Mouse (Mus musculus): ENCODE data around the gene Rcbtb1. TPM values are rescaled to one million over a fixed set of nuclear protein-coding genes. Genes with fewer than 3 reads are reported as not detected.
"Not testable (repeated sequence)": the region's sequence is repeated elsewhere in the genome, so short reads cannot be mapped to it uniquely, and the experiment has no call there.

The Rcbtb1 gene
- total RNA-seq (2014; fragmentation: Nextera tagmentation) (25.5 and 28.7 TPM in 2 replicates), total RNA-seq (2017) (10.7 and 14.0 TPM in 2 replicates)

DNA sequence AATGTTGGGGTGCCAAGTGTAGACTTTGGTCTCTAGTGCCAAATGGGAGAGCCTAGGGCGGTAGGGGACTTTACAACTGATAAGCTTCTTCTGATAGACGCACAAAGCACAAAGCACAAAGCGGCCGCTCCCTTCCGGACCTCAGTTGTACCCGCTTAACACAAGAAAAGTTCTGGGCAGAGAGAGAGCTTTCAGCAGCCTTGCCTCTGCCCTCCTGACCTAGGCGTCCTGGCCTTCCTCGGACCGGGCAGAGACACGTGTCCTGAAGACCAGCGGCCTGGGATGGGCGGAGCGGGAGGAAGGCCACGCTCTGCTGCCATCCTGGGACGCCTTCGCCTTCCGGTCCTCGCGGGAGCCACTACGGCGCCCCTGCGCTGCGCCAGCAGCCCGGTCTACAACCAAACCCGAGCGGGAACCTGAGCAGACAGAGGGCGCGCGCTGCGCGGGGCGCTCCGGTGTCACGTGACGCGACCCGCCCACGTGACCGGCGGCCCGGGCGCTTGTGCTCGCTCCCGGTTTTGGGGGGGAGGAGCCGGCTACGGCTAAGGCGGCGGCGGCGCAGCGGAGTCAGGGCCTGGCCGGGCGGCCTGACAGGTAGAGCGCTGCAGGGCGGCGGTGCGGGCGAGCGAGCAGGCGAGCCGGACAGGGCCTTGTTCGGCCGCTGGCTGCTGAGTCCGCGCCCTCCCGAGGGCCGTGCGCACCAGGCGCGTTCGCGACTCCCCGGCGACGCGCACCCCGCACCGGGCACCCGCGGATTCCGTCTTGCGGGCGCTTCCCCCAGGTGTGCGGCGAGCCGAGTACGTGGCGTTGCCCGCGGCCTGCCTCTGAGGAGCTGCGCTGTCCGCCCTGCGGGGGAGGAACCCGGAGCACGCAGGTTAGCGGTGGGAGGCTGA lies at the start of gene Rcbtb1:
TSS of gene Rcbtb1 (plus strand) at position 499 of the 893 bp plus-strand sequence.
- peak; percentile 88 for ATAC-seq (replicated peaks; ENCODE audit: low FRiP score, low TSS enrichment, poor library complexity, severe bottlenecking)

GRCm38 (mm10) chr14:59155589-59155988 lies 45.4 kb upstream of the Rcbtb1 start:
- no peak for ATAC-seq (replicated peaks; ENCODE audit: low FRiP score, low TSS enrichment, poor library complexity, severe bottlenecking)

DNA sequence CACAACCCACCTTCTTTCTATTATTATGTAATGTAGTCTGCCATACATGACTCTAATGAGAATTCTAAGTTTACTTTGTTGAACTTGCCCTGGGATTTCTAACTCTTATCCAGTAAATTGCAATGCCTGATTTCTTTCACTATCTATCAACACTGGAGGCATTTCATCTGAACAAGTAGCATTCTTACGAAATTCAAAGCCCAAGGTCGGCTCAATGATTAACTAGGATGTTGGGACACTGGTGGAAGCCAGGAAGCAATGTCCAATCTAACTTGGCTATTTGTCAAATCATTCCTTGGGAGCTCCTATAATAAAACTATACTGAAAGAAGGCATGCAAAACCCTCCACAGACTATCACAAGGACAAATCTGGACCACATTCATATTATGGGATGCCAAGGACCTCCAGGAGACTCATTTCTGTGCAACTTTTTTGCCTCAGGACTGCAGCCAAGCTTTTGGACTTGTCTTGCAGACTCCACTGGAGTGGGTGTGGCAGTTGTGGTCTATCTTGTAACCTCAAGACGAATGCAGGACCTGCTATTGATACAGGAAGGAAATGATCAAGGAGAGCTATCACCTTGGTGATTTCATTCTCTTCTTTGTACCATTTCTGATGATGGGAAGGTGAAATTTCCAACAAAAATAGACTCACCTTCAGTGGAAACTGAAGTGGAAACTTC lies 43.9 kb upstream of the Rcbtb1 start:
- no peak for ATAC-seq (replicated peaks; ENCODE audit: low FRiP score, low TSS enrichment, poor library complexity, severe bottlenecking)

DNA sequence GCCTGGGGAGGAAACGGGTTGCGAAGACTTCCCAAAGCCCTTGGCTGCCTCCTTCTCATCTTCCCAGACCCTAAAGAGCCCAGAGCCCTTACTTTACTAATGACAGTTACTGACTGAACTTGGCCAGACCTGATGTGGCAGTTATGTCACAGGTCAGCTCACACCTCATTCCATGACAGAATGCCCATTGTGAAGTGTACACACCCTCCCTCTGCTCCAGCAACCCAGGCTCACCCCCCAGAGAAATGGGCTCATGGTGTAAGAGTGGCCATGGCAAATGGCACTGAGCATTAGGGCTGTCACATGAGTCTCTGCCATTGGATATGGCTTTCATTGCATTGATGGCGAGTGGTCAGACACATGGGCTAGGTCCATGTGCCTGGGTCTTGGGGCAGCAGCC lies 22.4 kb upstream of the Rcbtb1 start, which contains the start of gene Gm5142:
TSS of gene Gm5142 (minus strand) at position 101 of the 400 bp plus-strand sequence.
- no peak for ATAC-seq (replicated peaks; ENCODE audit: low FRiP score, low TSS enrichment, poor library complexity, severe bottlenecking)

DNA sequence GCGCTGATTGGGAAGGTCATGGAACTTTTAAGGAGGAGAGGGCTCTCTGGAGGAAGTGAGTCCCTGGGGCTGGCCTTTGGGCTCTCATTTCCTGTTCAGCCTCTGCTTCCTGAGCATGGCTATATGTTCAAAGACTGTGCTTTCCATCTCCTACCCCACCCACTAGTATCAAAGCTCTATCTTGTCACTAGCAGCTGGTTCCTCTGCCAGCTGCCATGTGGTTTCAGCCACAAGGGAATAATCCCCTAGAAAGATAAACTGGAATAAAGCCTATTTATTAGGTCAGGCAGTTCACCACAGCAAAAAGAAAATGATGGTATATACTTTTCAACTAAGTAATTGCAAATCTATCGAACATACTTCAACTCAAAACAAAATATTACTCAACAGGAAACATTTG lies 18.3 kb upstream of the Rcbtb1 start:
- no peak for ATAC-seq (replicated peaks; ENCODE audit: low FRiP score, low TSS enrichment, poor library complexity, severe bottlenecking)

DNA sequence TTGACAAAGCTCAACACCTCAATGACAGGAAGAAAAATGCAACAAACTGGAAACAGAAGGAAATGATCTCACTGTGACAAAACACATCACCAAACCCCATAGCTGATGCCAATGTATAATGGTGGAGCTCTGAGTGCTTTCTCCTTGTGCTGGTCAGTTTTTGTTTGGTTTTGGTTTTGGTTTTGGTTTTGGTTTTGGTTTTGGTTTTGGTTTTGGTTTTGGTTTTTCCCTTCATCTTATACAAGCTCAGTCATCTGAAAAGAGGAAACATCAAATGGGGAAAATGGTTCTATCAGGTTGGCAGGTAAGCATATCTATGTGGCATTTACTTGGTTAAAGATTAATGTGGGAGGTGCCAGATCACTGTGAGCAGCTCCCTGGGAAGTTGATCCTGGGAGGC lies 15.5 kb upstream of the Rcbtb1 start:
- no peak for ATAC-seq (replicated peaks; ENCODE audit: low FRiP score, low TSS enrichment, poor library complexity, severe bottlenecking)

DNA sequence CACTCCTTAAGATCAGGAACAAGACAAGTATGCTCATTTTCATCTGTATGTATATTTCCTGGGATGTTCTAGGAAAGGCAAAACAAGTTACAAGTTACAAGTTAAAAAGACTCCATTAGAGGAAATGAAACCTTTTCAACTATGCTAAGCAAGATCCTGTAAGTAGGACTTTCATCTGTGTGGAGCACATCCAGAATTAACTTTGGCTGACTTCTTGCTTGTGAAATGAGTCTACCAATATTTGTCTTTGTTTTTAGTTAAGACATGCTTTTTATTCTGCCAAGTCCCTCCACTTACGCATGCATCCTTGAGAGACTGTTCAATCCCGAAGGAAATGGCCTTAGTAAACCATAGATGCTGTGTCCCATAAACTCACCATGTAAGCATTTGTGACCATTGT lies 14.9 kb upstream of the Rcbtb1 start:
- ATAC-seq (replicated peaks; ENCODE audit: low FRiP score, low TSS enrichment, poor library complexity, severe bottlenecking), result no peak

GRCm38 (mm10) chr14:59201604-59202215 lies 701 bp downstream of the Rcbtb1 start:
- ATAC-seq (replicated peaks; ENCODE audit: low FRiP score, low TSS enrichment, poor library complexity, severe bottlenecking), result no peak

DNA sequence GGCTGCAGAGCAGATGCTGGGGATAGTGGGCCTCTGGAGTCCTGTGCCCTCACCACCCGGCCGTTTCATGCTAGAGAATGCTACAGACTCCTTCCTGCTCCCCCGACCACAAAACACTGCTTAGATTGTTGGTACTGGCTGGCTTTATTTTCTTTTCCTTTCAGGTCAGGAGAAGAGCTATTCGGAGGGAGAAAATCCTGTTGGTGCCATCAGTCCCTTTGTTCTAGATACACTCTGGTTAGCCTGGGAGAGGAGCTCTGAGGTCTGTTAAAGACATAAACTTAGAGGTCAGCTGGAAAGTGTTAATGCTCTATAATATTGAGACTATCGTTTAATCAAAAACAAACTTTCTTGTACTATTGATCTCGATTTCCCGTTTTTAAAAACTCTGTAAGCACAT lies 4.5 kb downstream of the Rcbtb1 start:
- no peak for ATAC-seq (replicated peaks; ENCODE audit: low FRiP score, low TSS enrichment, poor library complexity, severe bottlenecking)

DNA sequence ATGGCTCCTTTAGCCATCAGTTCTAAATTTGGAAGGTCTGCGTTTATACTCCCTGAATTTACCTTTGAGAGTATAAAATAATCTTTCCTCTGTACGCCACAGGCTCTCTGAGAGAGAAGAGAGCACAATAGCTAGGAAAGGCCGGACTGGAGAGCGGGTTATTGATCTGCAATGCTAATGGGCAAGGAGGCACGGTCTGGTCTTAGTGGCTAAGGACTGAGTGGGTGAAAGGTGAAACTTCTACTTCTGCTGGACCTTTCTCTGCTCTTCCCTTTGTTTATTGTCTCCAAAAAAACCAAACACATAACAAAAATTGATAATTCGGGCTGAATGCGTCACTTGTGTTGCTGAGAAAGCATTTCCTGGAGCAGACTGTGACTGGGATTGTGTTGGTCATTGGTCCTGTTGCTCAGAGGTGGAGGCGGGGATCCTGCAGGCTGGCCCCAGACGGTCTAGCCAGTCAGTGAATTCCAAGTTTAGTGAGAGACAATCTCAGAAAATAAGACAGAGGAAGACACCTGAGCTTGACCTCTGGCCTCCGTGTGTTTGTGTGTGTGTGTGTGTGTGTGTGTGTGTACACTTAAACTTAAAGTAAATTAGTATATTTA lies 5.1 kb downstream of the Rcbtb1 start:
- no peak for ATAC-seq (replicated peaks; ENCODE audit: low FRiP score, low TSS enrichment, poor library complexity, severe bottlenecking)

DNA sequence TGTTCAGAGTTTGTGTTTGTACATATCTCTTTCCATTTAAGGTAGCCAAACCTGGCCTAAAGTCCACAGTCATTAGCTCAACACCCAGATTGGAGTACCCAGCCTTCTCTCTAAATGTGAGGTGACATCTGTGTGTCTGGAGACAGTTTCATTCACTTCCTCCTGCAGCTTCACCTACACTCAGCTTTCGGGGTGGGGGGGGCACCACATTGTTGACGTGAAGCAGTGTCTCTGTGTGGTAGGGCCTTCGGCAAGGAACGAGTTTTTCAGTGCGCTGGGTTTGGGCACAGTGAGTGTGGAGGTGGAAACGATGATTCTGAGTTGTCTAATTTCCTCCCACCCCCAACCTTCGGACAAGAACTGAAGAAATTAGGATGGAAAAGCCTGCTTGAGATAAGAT lies 8.0 kb downstream of the Rcbtb1 start:
- no peak for ATAC-seq (replicated peaks; ENCODE audit: low FRiP score, low TSS enrichment, poor library complexity, severe bottlenecking)

DNA sequence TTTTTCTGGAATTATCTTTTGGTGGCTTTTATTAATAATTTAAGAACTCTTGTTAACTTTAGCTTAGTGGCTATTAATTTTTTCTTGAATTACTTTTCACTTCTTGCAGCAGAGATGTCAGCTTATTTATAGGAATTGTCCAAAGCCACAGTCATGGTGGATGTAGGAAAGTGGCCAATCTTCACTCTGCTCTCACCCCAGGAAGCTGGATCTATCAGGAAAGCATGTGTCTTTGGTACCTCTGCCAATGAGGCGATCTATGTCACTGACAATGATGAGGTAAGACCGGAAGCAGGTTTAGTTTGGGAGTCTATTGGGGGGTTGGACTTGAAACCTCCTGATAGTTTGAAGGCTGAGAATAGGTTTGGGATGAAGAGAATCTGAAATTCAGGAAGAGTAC lies 8.8 kb downstream of the Rcbtb1 start:
- ATAC-seq (replicated peaks; ENCODE audit: low FRiP score, low TSS enrichment, poor library complexity, severe bottlenecking), result no peak

DNA sequence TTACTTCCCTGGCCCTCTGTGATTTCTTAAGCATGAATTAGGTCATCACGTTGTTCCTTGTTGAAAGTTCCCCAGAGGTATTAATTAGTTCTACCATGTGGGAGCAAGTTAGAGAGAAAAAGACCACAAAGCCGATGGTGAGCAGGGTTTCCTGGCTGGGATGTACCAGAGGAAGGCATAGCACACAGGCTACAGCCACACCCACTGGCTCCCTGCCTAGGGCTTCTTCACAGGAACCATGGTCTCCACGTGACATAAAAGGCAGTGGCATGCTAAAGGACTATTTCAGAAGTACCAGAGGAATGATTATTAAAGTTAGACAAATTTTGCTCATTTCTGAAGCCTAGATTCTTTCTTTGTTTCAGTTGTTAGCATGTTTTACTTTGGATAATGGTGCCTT lies 18.2 kb downstream of the Rcbtb1 start:
- 0 out of 2 replicates have a peak, but pooled peaks have one; percentile 44 for ATAC-seq (replicated peaks; ENCODE audit: low FRiP score, low TSS enrichment, poor library complexity, severe bottlenecking)

DNA sequence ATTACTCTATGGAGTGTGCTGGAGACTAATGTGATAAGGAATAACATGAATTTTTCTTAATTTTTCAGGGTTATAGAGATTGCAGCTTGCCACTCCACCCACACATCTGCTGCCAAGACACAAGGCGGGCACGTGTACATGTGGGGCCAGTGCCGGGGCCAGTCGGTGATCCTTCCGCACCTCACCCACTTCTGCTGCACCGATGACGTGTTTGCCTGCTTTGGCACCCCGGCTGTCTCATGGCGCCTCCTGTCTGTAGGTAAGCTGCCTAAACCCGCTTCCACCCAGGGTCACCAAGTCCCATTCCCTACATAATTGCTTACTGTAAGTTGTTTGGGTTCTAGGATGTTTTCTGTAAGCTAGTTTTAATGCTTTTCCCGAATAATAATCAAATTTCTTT lies 25.2 kb downstream of the Rcbtb1 start:
- ATAC-seq (replicated peaks; ENCODE audit: low FRiP score, low TSS enrichment, poor library complexity, severe bottlenecking), result no peak

- 0 out of 2 replicates have a peak, but pooled peaks have one; percentile 28 for ATAC-seq (replicated peaks; ENCODE audit: low FRiP score, low TSS enrichment, poor library complexity, severe bottlenecking)
Observed at GRCm38 (mm10) chr14:59229822-59230221, 28.8 kb downstream of the Rcbtb1 start.

DNA sequence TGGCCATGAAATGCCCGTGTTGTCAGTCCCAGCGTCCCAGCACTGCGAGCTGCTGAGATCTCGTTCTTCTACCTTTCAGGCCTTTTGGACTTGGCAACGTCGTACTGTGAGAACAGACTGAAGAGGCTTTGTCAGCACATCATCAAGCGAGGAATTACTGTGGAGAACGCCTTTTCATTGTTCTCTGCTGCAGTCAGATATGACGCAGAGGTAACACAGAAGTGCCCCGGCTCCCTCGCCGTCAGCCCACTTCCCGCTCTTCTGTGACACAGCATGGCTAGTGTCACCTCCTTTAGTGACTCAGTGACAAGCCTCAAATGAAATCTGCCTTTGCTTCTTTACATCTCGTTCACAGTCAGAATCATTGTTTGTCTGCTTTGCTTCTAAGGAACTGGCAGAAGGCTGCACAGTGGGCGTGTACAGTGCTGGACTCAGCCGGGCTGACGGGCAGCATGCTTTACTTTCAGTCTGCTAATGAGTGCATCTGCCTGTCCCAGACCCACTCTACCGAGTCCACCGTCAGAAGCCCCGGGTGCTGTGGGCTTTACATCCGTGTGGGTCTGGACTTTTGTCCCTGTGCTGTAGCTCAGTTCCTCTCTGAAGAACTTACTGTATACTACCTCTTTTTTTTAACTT lies 29.4 kb downstream of the Rcbtb1 start:
- no peak for ATAC-seq (replicated peaks; ENCODE audit: low FRiP score, low TSS enrichment, poor library complexity, severe bottlenecking)

GRCm38 (mm10) chr14:59232003-59232402 lies 31.0 kb downstream of the Rcbtb1 start:
- peak; percentile 98 for ATAC-seq (replicated peaks; ENCODE audit: low FRiP score, low TSS enrichment, poor library complexity, severe bottlenecking)

GRCm38 (mm10) chr14:59233635-59234034 lies 32.6 kb downstream of the Rcbtb1 start:
- no peak for ATAC-seq (replicated peaks; ENCODE audit: low FRiP score, low TSS enrichment, poor library complexity, severe bottlenecking)

DNA sequence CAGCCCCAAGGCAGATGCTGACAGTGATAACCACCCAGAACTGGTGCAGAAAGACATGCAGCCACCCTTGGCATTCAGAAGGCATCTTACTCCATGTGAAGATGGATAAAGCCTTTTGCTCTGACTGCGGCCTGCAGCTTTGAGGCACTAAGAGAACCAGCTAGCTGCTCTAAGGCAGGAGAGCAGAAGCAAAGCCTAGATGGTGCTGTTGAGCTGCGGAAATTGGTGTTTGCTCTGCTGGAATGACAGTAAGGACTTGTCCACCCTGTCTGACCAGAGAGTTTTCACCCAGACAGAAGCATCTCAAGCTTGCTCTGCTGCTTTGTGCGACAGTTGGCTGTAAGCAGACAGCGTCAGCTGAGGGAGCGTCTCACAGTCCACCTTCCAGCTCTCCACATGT lies 49.3 kb downstream of the Rcbtb1 start:
- ATAC-seq (replicated peaks; ENCODE audit: low FRiP score, low TSS enrichment, poor library complexity, severe bottlenecking), result not testable (repeated sequence)
